In the genomic region with DNA sequence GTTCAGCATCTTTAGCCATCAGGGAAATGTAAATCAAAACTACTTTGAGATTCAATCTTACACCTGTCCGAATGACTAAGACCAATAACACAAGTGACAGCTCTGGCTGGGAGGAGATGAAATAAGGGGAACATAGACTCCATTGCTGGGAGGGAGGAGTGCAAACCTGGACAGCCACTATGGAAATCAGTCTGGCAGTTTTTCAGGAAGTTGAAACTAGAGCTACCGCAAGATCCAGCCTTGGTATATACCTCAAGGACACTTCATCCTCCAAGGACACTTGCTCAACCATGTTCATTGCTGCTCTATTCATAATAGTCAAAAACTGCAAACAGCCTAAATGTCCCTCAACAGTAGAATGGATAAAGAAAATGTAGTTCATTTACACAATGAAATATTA, we compare ENCODE assay signal across 13 mouse cellular contexts.
"Had no signal": no experiment of that assay in that cellular context is flagged by ENCODE, and none has a peak within 500 bp of the region (broad histone marks: within the 10 kb centered on the region; RNA-seq: fewer than 3 reads in every experiment).

No protein-coding gene starts in this region.

- H3K9me3 ChIP-seq: neural tube, embryonic 12.5 days had no signal

- H3K27ac ChIP-seq: layer of hippocampus, adult 2 months; limb, embryonic 13.5 days; liver, embryonic 14.5 days; midbrain, embryonic 10.5 days; neural tube, embryonic 12.5 days had no signal

- H3K4me3 ChIP-seq: layer of hippocampus, adult 2 months; limb, embryonic 13.5 days; midbrain, embryonic 10.5 days; neural tube, embryonic 12.5 days had no signal

- H3K27me3 ChIP-seq: limb, embryonic 13.5 days; neural tube, embryonic 12.5 days had no signal

- H3K4me1 ChIP-seq: limb, embryonic 13.5 days; midbrain, embryonic 10.5 days; neural tube, embryonic 12.5 days had no signal

- H3K4me2 ChIP-seq: limb, embryonic 13.5 days; neural tube, embryonic 12.5 days had no signal

- DNase-seq: kidney, postnatal 10 days; kidney, postnatal 4 days; left cerebral cortex, postnatal 4 days; lung, adult 18-20 months; midbrain, embryonic 14.5 days; right cerebral cortex, adult 18-20 months; right cerebral cortex, postnatal 25 days; thymus, postnatal 36 days had no signal

- H3K9ac ChIP-seq: limb, embryonic 13.5 days; liver, embryonic 14.5 days; neural tube, embryonic 12.5 days had no signal
